Mouse (Mus musculus) natural killer cell, adult 2 months (primary cell): ENCODE measurements around the gene Ackr3.

ENCODE experiments used
- DNase-seq, 2 experiments: peaks; one replicate each; pipeline ENCODE4 v3.0.0; 2022; ENCODE audit warnings: low spot score in 2 of 2

The Ackr3 gene

GRCm38 (mm10) chr1:90227684-90228322, 24.0 kb downstream of the Ackr3 start:
- DNase-seq, result no peak

- DNase-seq, result no peak
Observed at GRCm38 (mm10) chr1:90228323-90228697, 24.5 kb downstream of the Ackr3 start.

GRCm38 (mm10) chr1:90230611-90231010, 26.8 kb downstream of the Ackr3 start:
- DNase-seq, result no peak

- DNase-seq, result no peak
Observed at GRCm38 (mm10) chr1:90231591-90232490, 28.1 kb downstream of the Ackr3 start.

GRCm38 (mm10) chr1:90232491-90232885, 28.7 kb downstream of the Ackr3 start:
- DNase-seq, result no peak

- DNase-seq, result no peak
Observed at GRCm38 (mm10) chr1:90234620-90235054, 30.9 kb downstream of the Ackr3 start.

GRCm38 (mm10) chr1:90236640-90237039, 32.9 kb downstream of the Ackr3 start:
- no peak for DNase-seq

- DNase-seq, result no peak
Observed at GRCm38 (mm10) chr1:90238095-90238888, 34.5 kb downstream of the Ackr3 start.

- no peak for DNase-seq
Observed at GRCm38 (mm10) chr1:90239336-90240225, 35.8 kb downstream of the Ackr3 start.

GRCm38 (mm10) chr1:90240287-90240686, 36.5 kb downstream of the Ackr3 start:
- DNase-seq, result no peak

GRCm38 (mm10) chr1:90242444-90242989, 38.7 kb downstream of the Ackr3 start:
- DNase-seq, result no peak

GRCm38 (mm10) chr1:90244537-90244936, 40.8 kb downstream of the Ackr3 start:
- no peak for DNase-seq

- DNase-seq, result peak in 1 of 2 experiments; percentile 1
Observed at GRCm38 (mm10) chr1:90245533-90245932, 41.8 kb downstream of the Ackr3 start.

GRCm38 (mm10) chr1:90246035-90246434, 42.3 kb downstream of the Ackr3 start:
- no peak for DNase-seq

GRCm38 (mm10) chr1:90246800-90247199, 43.0 kb downstream of the Ackr3 start:
- no peak for DNase-seq

GRCm38 (mm10) chr1:90247234-90247633, 43.5 kb downstream of the Ackr3 start:
- no peak for DNase-seq

GRCm38 (mm10) chr1:90247756-90248541, 44.2 kb downstream of the Ackr3 start:
- DNase-seq, result no peak

- DNase-seq, result no peak
Observed at GRCm38 (mm10) chr1:90248966-90249735, 45.4 kb downstream of the Ackr3 start.

GRCm38 (mm10) chr1:90250419-90250818, 46.6 kb downstream of the Ackr3 start:
- DNase-seq, result no peak
